Mouse (Mus musculus): ENCODE data around the gene Vegfa.

DNA sequence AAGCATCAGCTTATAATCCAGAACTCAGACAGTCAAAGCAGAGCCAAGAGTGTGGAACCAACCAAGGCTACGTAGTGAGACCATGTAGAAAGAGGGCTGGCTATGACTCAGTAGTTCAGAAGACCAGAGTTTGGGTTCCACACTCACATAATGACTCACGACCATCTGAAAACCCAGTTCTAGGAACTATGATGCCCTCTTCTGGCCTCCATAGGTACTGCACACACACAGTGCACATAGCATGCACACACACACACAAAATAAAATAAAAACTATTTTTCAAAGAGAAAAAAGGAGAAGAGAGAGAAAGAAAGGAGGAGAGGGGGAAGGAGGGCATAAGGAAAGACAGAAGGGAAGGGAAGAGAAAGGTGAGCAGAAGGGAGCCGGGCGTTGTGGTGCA lies 16.0 kb upstream of the Vegfa start:
- TF ChIP-seq CTCF (IDR thresholded peaks at IDR 0.05; ENCODE audit: insufficient read depth, low read depth, low read length) (no peak), POLR2A (IDR thresholded peaks at IDR 0.05; ENCODE audit: insufficient read depth, low read depth, low read length) (no peak)

Data from olfactory bulb, adult 2 months (tissue).